Mouse (Mus musculus): ENCODE measurements around the gene Pdpn. TPM values are rescaled to one million over a fixed set of nuclear protein-coding genes. Genes with fewer than 3 reads are reported as not detected.

Gene Pdpn
- total and polyA plus RNA-seq, 2 experiments: 0.17 TPM; not detected in 1

- no peak for DNase-seq (ENCODE audit: extremely low read depth, low read depth, low spot score)
- Histone ChIP-seq H3K27ac (replicated peaks; ENCODE audit: insufficient read depth, low read depth, low read length) (no peak overlapping the region), H3K9ac (ENCODE audit: low read depth, low read length) (no peak overlapping the region), H3K4me3 (ENCODE audit: insufficient read depth, low read depth, low read length) (no peak overlapping the region), H3K4me1 (ENCODE audit: control insufficient read depth, insufficient read depth, low read length) (no peaks in the 10 kb centered on the region), H3K27me3 (ENCODE audit: control insufficient read depth, insufficient read depth, low read length) (no peaks in the 10 kb centered on the region), H3K36me3 (ENCODE audit: control insufficient read depth, insufficient read depth, low read length) (no peaks in the 10 kb centered on the region), H3K79me2 (ENCODE audit: control insufficient read depth, insufficient read depth, low read length) (no peaks in the 10 kb centered on the region)
- no peak for TF ChIP-seq CTCF (IDR thresholded peaks at IDR 0.05; ENCODE audit: low read depth, low read length)
- TF ChIP-seq POLR2A (IDR thresholded peaks at IDR 0.05; ENCODE audit: extremely low read depth, insufficient read depth, low read length): no peak
- WGBS: 24% methylated on average over 10 of the region's 11 CpGs
These were observed 25.0 kb upstream of the Pdpn start for GRCm38 (mm10) chr4:143324176-143324924.

GRCm38 (mm10) chr4:143313299-143313698 is 13.9 kb upstream of the Pdpn start:
- DNase-seq (ENCODE audit: extremely low read depth, low read depth, low spot score): no peak
- H3K4me3 ChIP-seq (ENCODE audit: insufficient read depth, low read depth, low read length): no peak overlapping the region
- H3K36me3 ChIP-seq (ENCODE audit: control insufficient read depth, insufficient read depth, low read length): no peaks in the 10 kb centered on the region
- H3K9ac ChIP-seq (ENCODE audit: low read depth, low read length): no peak overlapping the region
- WGBS: 65% methylated on average over 6 of the region's 6 CpGs
- no peaks in the 10 kb centered on the region for H3K27me3 ChIP-seq (ENCODE audit: control insufficient read depth, insufficient read depth, low read length)
- no peaks in the 10 kb centered on the region for H3K79me2 ChIP-seq (ENCODE audit: control insufficient read depth, insufficient read depth, low read length)
- no peaks in the 10 kb centered on the region for H3K4me1 ChIP-seq (ENCODE audit: control insufficient read depth, insufficient read depth, low read length)
- H3K27ac ChIP-seq (replicated peaks; ENCODE audit: insufficient read depth, low read depth, low read length): no peak overlapping the region
- TF ChIP-seq CTCF (IDR thresholded peaks at IDR 0.05; ENCODE audit: low read depth, low read length) (no peak), POLR2A (IDR thresholded peaks at IDR 0.05; ENCODE audit: extremely low read depth, insufficient read depth, low read length) (no peak)

DNA sequence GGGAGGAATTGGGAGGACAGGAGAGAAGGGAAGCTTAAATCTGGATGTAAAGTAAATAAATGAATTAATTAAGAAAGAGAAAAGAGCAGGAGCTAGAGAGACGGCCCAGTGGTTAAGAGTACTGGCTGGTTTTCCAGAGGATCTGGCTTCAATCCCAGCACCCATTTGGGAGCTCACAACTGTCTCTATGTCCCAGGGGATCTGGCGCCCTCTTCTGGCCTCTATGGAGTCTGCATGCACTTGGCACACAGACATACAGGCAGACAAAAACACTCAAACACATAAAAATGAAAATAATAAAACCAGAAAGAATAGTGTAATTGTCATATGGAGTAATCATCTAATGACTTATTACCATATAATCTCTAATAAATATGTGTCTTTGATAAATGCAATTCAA is 12.0 kb upstream of the Pdpn start:
- 48% methylated on average over 2 of the region's 2 CpGs for WGBS
- H3K4me1 ChIP-seq (ENCODE audit: control insufficient read depth, insufficient read depth, low read length): no peaks in the 10 kb centered on the region
- no peaks in the 10 kb centered on the region for H3K36me3 ChIP-seq (ENCODE audit: control insufficient read depth, insufficient read depth, low read length)
- H3K9ac ChIP-seq (ENCODE audit: low read depth, low read length): no peak overlapping the region
- TF ChIP-seq CTCF (IDR thresholded peaks at IDR 0.05; ENCODE audit: low read depth, low read length) (peak; percentile 74), POLR2A (IDR thresholded peaks at IDR 0.05; ENCODE audit: extremely low read depth, insufficient read depth, low read length) (no peak)
- H3K27me3 ChIP-seq (ENCODE audit: control insufficient read depth, insufficient read depth, low read length): no peaks in the 10 kb centered on the region
- peak; percentile 35 for DNase-seq (ENCODE audit: extremely low read depth, low read depth, low spot score)
- no peak overlapping the region for H3K4me3 ChIP-seq (ENCODE audit: insufficient read depth, low read depth, low read length)
- no peak overlapping the region for H3K27ac ChIP-seq (replicated peaks; ENCODE audit: insufficient read depth, low read depth, low read length)
- H3K79me2 ChIP-seq (ENCODE audit: control insufficient read depth, insufficient read depth, low read length): no peaks in the 10 kb centered on the region

DNA sequence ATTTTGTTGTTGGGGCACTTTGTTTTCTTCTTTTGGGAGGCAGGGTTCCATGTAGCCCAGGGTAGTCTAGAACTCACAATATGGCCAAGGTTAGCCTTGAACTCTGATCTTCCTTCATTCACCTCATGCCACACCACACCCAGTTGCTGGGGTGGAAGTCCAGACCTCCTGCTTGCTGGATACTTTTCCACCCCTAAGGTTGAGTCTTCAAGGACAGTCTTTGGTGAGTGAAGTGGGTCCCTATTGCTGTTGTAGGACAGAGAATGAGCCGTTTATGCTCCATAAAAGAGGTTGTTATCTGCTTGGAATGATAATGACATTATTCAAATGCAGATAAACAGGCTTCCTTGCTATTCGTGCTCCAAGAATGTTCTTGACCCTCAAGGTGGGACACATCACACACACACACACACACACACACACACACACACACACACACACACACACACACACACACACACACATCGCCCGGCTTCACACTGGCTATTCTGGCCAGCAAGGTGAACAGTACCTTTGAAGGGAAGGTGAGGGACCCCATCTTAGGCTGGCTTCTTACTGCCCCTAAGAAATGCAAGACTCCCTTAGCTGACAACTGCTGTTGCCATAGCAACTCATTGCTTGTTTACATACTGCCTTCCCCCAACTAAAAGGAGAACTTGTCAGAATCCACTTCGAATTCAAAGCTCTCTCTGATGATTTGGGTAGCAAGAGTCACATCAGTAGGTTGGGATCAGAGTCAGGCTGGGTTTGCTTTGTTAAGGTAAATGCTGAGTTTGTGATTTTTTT is 6.8 kb upstream of the Pdpn start:
- H3K9ac ChIP-seq (ENCODE audit: low read depth, low read length): no peak overlapping the region
- TF ChIP-seq POLR2A (IDR thresholded peaks at IDR 0.05; ENCODE audit: extremely low read depth, insufficient read depth, low read length): no peak
- no peak for TF ChIP-seq CTCF (IDR thresholded peaks at IDR 0.05; ENCODE audit: low read depth, low read length)
- no peaks in the 10 kb centered on the region for H3K79me2 ChIP-seq (ENCODE audit: control insufficient read depth, insufficient read depth, low read length)
- 51% methylated on average over 5 of the region's 5 CpGs for WGBS
- no peak overlapping the region for H3K27ac ChIP-seq (replicated peaks; ENCODE audit: insufficient read depth, low read depth, low read length)
- no peak for DNase-seq (ENCODE audit: extremely low read depth, low read depth, low spot score)
- no peak overlapping the region for H3K4me3 ChIP-seq (ENCODE audit: insufficient read depth, low read depth, low read length)
- H3K4me1 ChIP-seq (ENCODE audit: control insufficient read depth, insufficient read depth, low read length): no peaks in the 10 kb centered on the region
- H3K27me3 ChIP-seq (ENCODE audit: control insufficient read depth, insufficient read depth, low read length): no peaks in the 10 kb centered on the region
- H3K36me3 ChIP-seq (ENCODE audit: control insufficient read depth, insufficient read depth, low read length): no peaks in the 10 kb centered on the region

GRCm38 (mm10) chr4:143305031-143305430 is 5.7 kb upstream of the Pdpn start:
- 87% methylated on average over 4 of the region's 4 CpGs for WGBS
- no peak overlapping the region for H3K27ac ChIP-seq (replicated peaks; ENCODE audit: insufficient read depth, low read depth, low read length)
- no peak overlapping the region for H3K4me3 ChIP-seq (ENCODE audit: insufficient read depth, low read depth, low read length)
- H3K79me2 ChIP-seq (ENCODE audit: control insufficient read depth, insufficient read depth, low read length): no peaks in the 10 kb centered on the region
- DNase-seq (ENCODE audit: extremely low read depth, low read depth, low spot score): no peak
- no peaks in the 10 kb centered on the region for H3K4me1 ChIP-seq (ENCODE audit: control insufficient read depth, insufficient read depth, low read length)
- H3K27me3 ChIP-seq (ENCODE audit: control insufficient read depth, insufficient read depth, low read length): peaks cover 3% of the 10 kb centered on the region
- TF ChIP-seq CTCF (IDR thresholded peaks at IDR 0.05; ENCODE audit: low read depth, low read length) (no peak), POLR2A (IDR thresholded peaks at IDR 0.05; ENCODE audit: extremely low read depth, insufficient read depth, low read length) (no peak)
- no peaks in the 10 kb centered on the region for H3K36me3 ChIP-seq (ENCODE audit: control insufficient read depth, insufficient read depth, low read length)
- no peak overlapping the region for H3K9ac ChIP-seq (ENCODE audit: low read depth, low read length)

Measured in liver, adult 2 months (tissue).